Mouse (Mus musculus) liver, embryonic 14.5 days (tissue): ENCODE data around the gene Lzts3.

Source experiments
- CTCF ChIP-seq: IDR thresholded peaks from 2 replicates; pipeline ENCODE4 v1.5.1; 2016; ENCODE audit warnings: antibody characterized with exemption, low read depth, control low read depth
- EP300 ChIP-seq: IDR thresholded peaks from 2 replicates; pipeline ENCODE4 v1.6.1; 2016; ENCODE audit warnings: antibody characterized with exemption, low read depth

DNA sequence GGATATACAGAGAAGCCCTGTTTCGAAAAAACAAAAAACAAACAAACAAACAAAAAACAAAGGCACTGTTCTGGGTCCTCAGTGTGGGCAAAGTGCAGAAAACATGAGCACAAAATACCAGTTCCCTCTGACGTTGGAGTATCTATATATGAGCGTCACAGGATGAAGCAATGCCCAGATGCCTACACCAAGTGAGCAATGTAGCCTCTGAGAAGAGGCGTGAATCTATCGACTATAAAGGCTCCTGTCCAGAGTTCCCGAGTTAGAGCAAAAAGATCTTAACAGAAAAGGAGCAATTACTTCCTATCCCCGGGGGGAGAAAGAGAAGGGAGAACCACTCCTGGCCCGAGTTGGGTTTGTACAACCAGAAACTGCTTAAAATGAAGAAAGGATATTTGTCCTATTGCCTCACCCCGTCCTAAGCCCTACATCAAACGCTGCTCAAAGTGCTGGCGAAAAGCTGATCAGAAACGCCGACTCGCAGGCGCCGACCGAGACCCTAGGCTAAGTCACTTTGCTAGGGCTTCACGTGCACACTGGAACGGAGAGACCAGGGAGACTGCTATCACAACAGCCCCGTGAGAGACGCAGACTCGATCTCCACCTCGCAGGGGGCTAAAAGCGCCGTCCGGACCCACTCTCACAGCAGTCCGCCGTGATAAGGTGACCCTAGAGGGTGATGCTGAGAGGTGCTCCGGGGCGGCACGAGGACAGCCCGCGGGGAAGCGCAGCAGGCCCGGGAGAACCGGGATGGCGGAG lies 13.3 kb downstream of the Lzts3 start:
- TF ChIP-seq EP300 (no peak), CTCF (peak; percentile 2; the same call in 1 of the 2 replicates)
